In the genomic region with DNA sequence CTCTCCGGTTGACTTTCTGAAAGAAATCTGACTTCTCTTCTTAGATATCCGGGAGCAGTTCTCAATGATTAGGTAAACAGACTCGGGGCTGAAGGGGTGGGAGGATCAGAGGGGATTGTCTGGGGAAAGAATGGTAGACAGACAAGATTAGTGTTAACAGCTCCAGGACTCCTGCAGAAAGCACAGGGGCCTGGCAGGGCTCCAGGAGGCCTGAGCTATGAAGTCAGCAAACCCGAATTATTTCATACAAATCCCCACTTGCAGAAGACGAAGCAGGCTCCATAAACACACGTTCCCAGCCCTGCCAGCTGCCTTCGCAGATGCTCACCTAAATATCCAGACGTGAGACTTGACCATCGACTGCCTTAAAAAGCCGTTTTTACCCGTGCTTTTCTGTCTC, we compare ENCODE assay signal across 14 mouse cellular contexts.
DNase-seq lines count a peak whose midpoint lies in the region; ATAC-seq lines count a peak whose summit lies in the region.
"Had no signal": no experiment of that assay in that cellular context is flagged by ENCODE, and none has a peak within 500 bp of the region (broad histone marks: within the 10 kb centered on the region; RNA-seq: fewer than 3 reads in every experiment).

No protein-coding gene starts in this region.

- DNase-seq in adrenal gland, postnatal 14 days: peak; percentile 28
- no peak for DNase-seq in adrenal gland, adult (ENCODE audit: inconsistent age in 2 of 2, low spot score in 1 of 2)
- DNase-seq in heart, postnatal 25 days (ENCODE audit: low spot score): no peak
- DNase-seq in lung, adult 18-20 months: no peak
- DNase-seq in heart, postnatal 14 days: peak; percentile 27 to 40
- DNase-seq in B cell, adult 2 months: no peak
- DNase-seq: kidney, adult 18-20 months; layer of hippocampus, postnatal 36 days; thymus, postnatal 4 days had no signal

- no peaks in the 10 kb centered on the region for H3K36me3 ChIP-seq in heart, embryonic 13.5 days
- no peaks in the 10 kb centered on the region for H3K36me3 ChIP-seq in lung, embryonic 15.5 days
- H3K36me3 ChIP-seq: forebrain, embryonic 10.5 days; liver, embryonic 15.5 days had no signal

- peaks cover 18% of the 10 kb centered on the region; the same call in 1 of the 2 replicates for H3K27me3 ChIP-seq in heart, embryonic 13.5 days (replicated peaks)
- peaks cover 17% of the 10 kb centered on the region for H3K27me3 ChIP-seq in lung, embryonic 15.5 days

- peak overlapping the region; percentile 48 for H3K27ac ChIP-seq in heart, embryonic 13.5 days (replicated peaks)
- 0 out of 2 replicates have a peak overlapping the region, but pooled peaks have one; percentile 8 for H3K27ac ChIP-seq in lung, embryonic 15.5 days
- H3K27ac ChIP-seq: forebrain, embryonic 10.5 days; liver, embryonic 15.5 days had no signal

- no peak for ATAC-seq in heart, embryonic 13.5 days (ENCODE audit: extremely low read depth, insufficient number of reproducible peaks, low FRiP score, low TSS enrichment)
- ATAC-seq in lung, embryonic 15.5 days (ENCODE audit: borderline replicate concordance, extremely low read depth, low FRiP score, low TSS enrichment): no peak
- ATAC-seq: midbrain, embryonic 16.5 days had no signal

- H3K4me2 ChIP-seq in heart, embryonic 13.5 days: peak overlapping the region; percentile 52
- H3K4me2 ChIP-seq in lung, embryonic 15.5 days: peak overlapping the region; percentile 34
- H3K4me2 ChIP-seq: liver, embryonic 15.5 days had no signal

- WGBS in heart, embryonic 13.5 days: 18% methylated on average over 11 of the region's 11 CpGs
- WGBS in lung, embryonic 15.5 days: 5% methylated on average over 11 of the region's 11 CpGs

- peak overlapping the region; percentile 58; the same call in 1 of the 2 replicates for H3K9ac ChIP-seq in heart, embryonic 13.5 days
- H3K9ac ChIP-seq in lung, embryonic 15.5 days: no peak overlapping the region
- H3K9ac ChIP-seq: liver, embryonic 15.5 days had no signal

- intact Hi-C loops in heart, postnatal 25 days (cut with DNase I): no loop called here
- intact Hi-C loops in heart, postnatal 14 days (cut with DNase I): no loop called here

- peaks cover 23% of the 10 kb centered on the region for H3K4me1 ChIP-seq in heart, embryonic 13.5 days
- peaks cover 19% of the 10 kb centered on the region for H3K4me1 ChIP-seq in lung, embryonic 15.5 days
- H3K4me1 ChIP-seq: liver, embryonic 15.5 days had no signal

- H3K4me3 ChIP-seq in heart, embryonic 13.5 days: 0 out of 2 replicates have a peak overlapping the region, but pooled peaks have one; percentile 5
- no peak overlapping the region for H3K4me3 ChIP-seq in lung, embryonic 15.5 days
- H3K4me3 ChIP-seq: forebrain, embryonic 10.5 days; liver, embryonic 15.5 days had no signal

- peaks cover 5% of the 10 kb centered on the region; the same call in 1 of the 2 replicates for H3K9me3 ChIP-seq in heart, embryonic 13.5 days
- H3K9me3 ChIP-seq in lung, embryonic 15.5 days: no peaks in the 10 kb centered on the region
- H3K9me3 ChIP-seq: liver, embryonic 15.5 days had no signal

Comparison
In these comparisons a context has a peak if more than half of its experiments do, and no peak if none do; other contexts are left out.
1. DNase-seq: peak in adrenal gland, postnatal 14 days (single experiment) and heart, postnatal 14 days (2 of 2); none in adrenal gland, adult (0 of 2), heart, postnatal 25 days (single experiment), lung, adult 18-20 months (0 of 2) and B cell, adult 2 months (0 of 2).